Mouse (Mus musculus) olfactory bulb, adult 2 months (tissue): ENCODE results near the gene Dennd6b.

Experiments
- CTCF ChIP-seq: fragments of 200-500 bp; IDR thresholded peaks from 2 replicates; pipeline ENCODE4 v1.5.1; 2012; ENCODE audit warnings: low read depth, mild to moderate bottlenecking, low read length, moderate library complexity; ENCODE audit not compliant: insufficient read depth
- POLR2A ChIP-seq: fragments of 200-500 bp; IDR thresholded peaks from 2 replicates; pipeline ENCODE4 v1.6.1; 2012; ENCODE audit warnings: mild to moderate bottlenecking, low read depth, low read length, moderate library complexity; ENCODE audit not compliant: insufficient read depth

DNA sequence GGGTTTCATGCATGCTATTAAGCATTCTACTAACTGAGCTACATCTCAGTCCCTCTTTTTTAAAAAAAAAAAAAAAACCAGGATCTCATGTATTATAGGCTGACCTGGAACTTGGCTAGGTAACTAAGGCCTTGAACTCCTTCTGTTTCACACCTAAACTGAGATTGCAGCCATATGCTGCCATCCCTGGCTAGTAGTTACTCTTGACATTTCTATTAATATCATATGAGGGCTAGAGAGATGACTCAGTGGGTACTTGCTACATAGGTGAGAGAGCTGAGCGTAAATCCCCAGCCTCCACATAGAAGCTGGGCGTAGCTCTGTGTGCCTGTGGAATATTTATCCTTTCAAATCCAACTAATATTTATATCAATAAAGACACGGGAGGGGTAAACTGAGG lies 18.7 kb upstream of the Dennd6b start:
- no peak for TF ChIP-seq CTCF
- TF ChIP-seq POLR2A, result no peak
